ENCODE assay signal across 18 mouse cellular contexts in the genomic region with DNA sequence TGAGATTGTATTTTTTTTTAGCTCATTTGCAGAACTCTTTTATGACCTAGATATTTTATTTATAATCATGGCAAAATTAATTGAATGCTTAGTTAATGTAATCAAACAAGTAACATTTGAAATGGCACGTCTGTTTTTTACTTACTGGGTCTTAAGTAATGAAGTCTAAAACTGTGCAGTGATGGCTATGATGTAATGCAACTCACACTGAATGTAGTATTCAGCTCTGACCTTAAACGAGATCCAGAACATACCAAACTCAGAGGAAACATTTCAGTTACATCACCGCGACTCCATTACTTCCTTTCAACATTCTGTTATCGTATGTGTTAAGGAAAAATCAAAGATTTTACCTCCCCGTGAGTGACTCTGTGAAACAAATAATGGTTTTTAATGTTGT.
"Had no signal": no experiment of that assay in that cellular context is flagged by ENCODE, and none has a peak within 500 bp of the region (broad histone marks: within the 10 kb centered on the region; RNA-seq: fewer than 3 reads in every experiment).

No protein-coding gene starts in this region.

- H3K4me2 ChIP-seq: liver, embryonic 12.5 days; midbrain, embryonic 12.5 days; neural tube, embryonic 13.5 days; neural tube, embryonic 15.5 days had no signal

- H3K4me1 ChIP-seq: liver, embryonic 12.5 days had no signal

- H3K9ac ChIP-seq: liver, embryonic 12.5 days; liver, embryonic 14.5 days; midbrain, embryonic 12.5 days; neural tube, embryonic 13.5 days; neural tube, embryonic 15.5 days had no signal

- H3K36me3 ChIP-seq: liver, embryonic 12.5 days; midbrain, embryonic 10.5 days; midbrain, embryonic 12.5 days; neural tube, embryonic 13.5 days; neural tube, embryonic 15.5 days had no signal

- H3K27me3 ChIP-seq: liver, embryonic 12.5 days; midbrain, embryonic 12.5 days; neural tube, embryonic 13.5 days; neural tube, embryonic 15.5 days had no signal

- H3K9me3 ChIP-seq: liver, embryonic 12.5 days; midbrain, embryonic 10.5 days; midbrain, embryonic 12.5 days; neural tube, embryonic 13.5 days; neural tube, embryonic 15.5 days had no signal

- H3K27ac ChIP-seq: liver, embryonic 12.5 days; liver, embryonic 14.5 days; midbrain, embryonic 10.5 days; midbrain, embryonic 12.5 days; neural tube, embryonic 13.5 days; neural tube, embryonic 15.5 days had no signal

- DNase-seq: lung, postnatal 4 days; midbrain, embryonic 14.5 days; retina, postnatal 1 day; right cerebral cortex, adult 18-20 months; right cerebral cortex, postnatal 25 days; right cerebral cortex, postnatal 4 days; spleen, adult 18-20 months; thymus, adult 18-20 months; thymus, postnatal 14 days; thymus, postnatal 36 days had no signal

- H3K4me3 ChIP-seq: liver, embryonic 12.5 days; midbrain, embryonic 10.5 days; midbrain, embryonic 12.5 days; myocyte; neural tube, embryonic 13.5 days; neural tube, embryonic 15.5 days had no signal

- ATAC-seq: liver, embryonic 12.5 days; midbrain, embryonic 16.5 days had no signal
